In genomic region chr15:97727048-97727447, GRCm38 (mm10) we compare ENCODE assay signal across 11 mouse cellular contexts. TPM values are rescaled to one million over a fixed set of nuclear protein-coding genes. Genes with fewer than 3 reads are reported as not detected.
A peak's percentile ranks its signal among the peaks of the same experiment; 100 is the strongest.
DNase-seq lines count a peak whose midpoint lies in the region; ATAC-seq and TF ChIP-seq lines count a peak whose summit lies in the region.
"Had no signal": no experiment of that assay in that cellular context is flagged by ENCODE, and none has a peak within 500 bp of the region (broad histone marks: within the 10 kb centered on the region; RNA-seq: fewer than 3 reads in every experiment).

No protein-coding gene starts in this region.

- H3K4me2 ChIP-seq in hindbrain, embryonic 14.5 days (replicated peaks) = no peak overlapping the region
- H3K4me2 ChIP-seq: intestine, embryonic 15.5 days; neural tube, embryonic 12.5 days had no signal

- peak; percentile 55 to 67 for DNase-seq in heart, adult 2 months
- no peak for DNase-seq in heart, adult 8-10 months (ENCODE audit: low spot score)
- DNase-seq in heart, postnatal 14 days = peak; percentile 35 to 43
- DNase-seq in natural killer cell, adult 2 months (ENCODE audit: low spot score in 2 of 2) = peak; percentile 31 to 33
- DNase-seq in hindbrain, embryonic 14.5 days (ENCODE audit: low spot score) = no peak
- DNase-seq in cerebellum, postnatal 4 days (ENCODE audit: low spot score in 2 of 2) = no peak
- no peak for DNase-seq in right cerebral cortex, postnatal 25 days

- 70% methylated on average over 8 of the region's 8 CpGs for WGBS in heart, adult 2 months
- WGBS in hindbrain, embryonic 14.5 days = 77% methylated on average over 8 of the region's 8 CpGs

- H3K27me3 ChIP-seq in heart, adult 2 months (ENCODE audit: control insufficient read depth, insufficient read depth, low read length) = no peaks in the 10 kb centered on the region
- H3K27me3 ChIP-seq in C2C12 (ENCODE audit: control insufficient read depth, insufficient read depth, insufficient read length) = peaks cover 3% of the 10 kb centered on the region
- H3K27me3 ChIP-seq in hindbrain, embryonic 14.5 days (ENCODE audit: control insufficient read depth, insufficient read depth, low read length) = no peaks in the 10 kb centered on the region
- H3K27me3 ChIP-seq: CH12.LX; intestine, embryonic 15.5 days; neural tube, embryonic 12.5 days had no signal

- peaks cover 18% of the 10 kb centered on the region for H3K4me1 ChIP-seq in heart, adult 2 months (ENCODE audit: control insufficient read depth, insufficient read depth, low read length)
- no peaks in the 10 kb centered on the region for H3K4me1 ChIP-seq in hindbrain, embryonic 14.5 days (replicated peaks; ENCODE audit: control insufficient read depth, insufficient read depth, low read length)
- H3K4me1 ChIP-seq: neural tube, embryonic 12.5 days had no signal

- no peaks in the 10 kb centered on the region for H3K9me3 ChIP-seq in hindbrain, embryonic 14.5 days (ENCODE audit: control insufficient read depth, low read length)
- H3K9me3 ChIP-seq: intestine, embryonic 15.5 days; neural tube, embryonic 12.5 days had no signal

- no peak overlapping the region for H3ac ChIP-seq in C2C12 (ENCODE audit: control insufficient read depth, insufficient read length, low read depth)

- no peak for TF ChIP-seq EP300 in heart, adult 2 months (IDR thresholded peaks at IDR 0.05; ENCODE audit: insufficient read depth, low read depth, low read length)

- peak overlapping the region; percentile 43 for H3K27ac ChIP-seq in heart, adult 2 months
- H3K27ac ChIP-seq in hindbrain, embryonic 14.5 days = no peak overlapping the region
- H3K27ac ChIP-seq: intestine, embryonic 15.5 days; neural tube, embryonic 12.5 days had no signal

- no peak for TF ChIP-seq POLR2A in heart, adult 2 months (IDR thresholded peaks at IDR 0.05; ENCODE audit: insufficient read depth, low read depth, low read length)

- no peak for TF ChIP-seq CTCF in heart, adult 2 months (IDR thresholded peaks at IDR 0.05)
- no peak for TF ChIP-seq CTCF in C2C12 (IDR thresholded peaks at IDR 0.05; ENCODE audit: control insufficient read depth, insufficient read depth, insufficient read length)

- no peaks in the 10 kb centered on the region for H3K36me3 ChIP-seq in heart, adult 2 months (ENCODE audit: control insufficient read depth, insufficient read depth, low read length)
- H3K36me3 ChIP-seq in C2C12 (ENCODE audit: control insufficient read depth, insufficient read depth) = no peaks in the 10 kb centered on the region
- no peaks in the 10 kb centered on the region for H3K36me3 ChIP-seq in hindbrain, embryonic 14.5 days (replicated peaks; ENCODE audit: control insufficient read depth, insufficient read depth)
- H3K36me3 ChIP-seq: intestine, embryonic 15.5 days; neural tube, embryonic 12.5 days had no signal

- no peak overlapping the region for H3K9ac ChIP-seq in heart, adult 2 months (ENCODE audit: low read depth, low read length)
- H3K9ac ChIP-seq in hindbrain, embryonic 14.5 days = no peak overlapping the region
- H3K9ac ChIP-seq: intestine, embryonic 15.5 days; neural tube, embryonic 12.5 days had no signal

- intact Hi-C loops in heart, adult 2 months (cut with DNase I) = no loop called here
- intact Hi-C loops in heart, postnatal 14 days (cut with DNase I) = no loop called here

- H3K79me2 ChIP-seq in heart, adult 2 months (replicated peaks; ENCODE audit: control insufficient read depth, insufficient read depth, low read length) = no peaks in the 10 kb centered on the region
- H3K79me2 ChIP-seq in C2C12 (ENCODE audit: control insufficient read depth, insufficient read depth) = no peaks in the 10 kb centered on the region

- no peak for ATAC-seq in hindbrain, embryonic 14.5 days (ENCODE audit: low FRiP score)
- ATAC-seq: intestine, embryonic 15.5 days had no signal

- H3K79me3 ChIP-seq in C2C12 (ENCODE audit: low read depth) = no peaks in the 10 kb centered on the region

- no peak overlapping the region for H3K4me3 ChIP-seq in heart, adult 2 months
- no peak overlapping the region for H3K4me3 ChIP-seq in C2C12 (ENCODE audit: insufficient read depth, poor library complexity, severe bottlenecking)
- H3K4me3 ChIP-seq in hindbrain, embryonic 14.5 days (replicated peaks; ENCODE audit: low read length) = no peak overlapping the region
- H3K4me3 ChIP-seq: intestine, embryonic 15.5 days; neural tube, embryonic 12.5 days had no signal

TF ChIP-seq in C2C12, 6 proteins besides CTCF, POLR2A, EP300 and RAD21:
- peak; percentile 70 for TF ChIP-seq USF1 (IDR thresholded peaks at IDR 0.05; ENCODE audit: low read depth)
- no peak for TF ChIP-seq MYOG (IDR thresholded peaks at IDR 0.05; ENCODE audit: control insufficient read depth, extremely low read depth, insufficient read length)
- peak; percentile 88 for TF ChIP-seq MAX (IDR thresholded peaks at IDR 0.05)
- TF ChIP-seq MYOD1 (IDR thresholded peaks at IDR 0.05; ENCODE audit: control insufficient read depth, insufficient read length, low read depth) = no peak
- TF ChIP-seq FOSL1 (IDR thresholded peaks at IDR 0.05; ENCODE audit: insufficient read depth, low read length, poor library complexity, severe bottlenecking) = no peak
- TF ChIP-seq CEBPB (IDR thresholded peaks at IDR 0.05; ENCODE audit: low read depth) = peak; percentile 88
TF ChIP-seq in C2C12: peak in this region for 3.

RNA-seq across cellular contexts. Expression of gene Endou, which starts 4.1 kb away (rescaled TPM):
- total RNA-seq in heart, adult 2 months (2021) = 1 to 10 TPM; 1.1 to 1.2 TPM
- polyA plus RNA-seq in heart, adult 2 months (2012; rRNA removed) = 2.4 TPM in 2 replicates
- 1 to 10 TPM; 1.3 to 2.3 (median 1.7) TPM for total RNA-seq in heart, adult 8-10 months (2022)
- 0.04 TPM for polyA plus RNA-seq in C2C12 (2012; fragmentation: generic; extraction: Trizol)
- 1 to 10 TPM; 1.8 to 4.9 TPM for total RNA-seq in heart, postnatal 14 days (2021)
- 0.20 and 0.31 TPM in 2 replicates for polyA plus RNA-seq in hindbrain, embryonic 14.5 days (2014; fragmentation: Nextera tagmentation; extraction: Ambion mirVana)

RNA-seq across cellular contexts. Expression of gene Rpap3, which starts 21.4 kb away (rescaled TPM):
- 10 to 100 TPM; 12.7 to 14.2 TPM for total RNA-seq in heart, adult 2 months (2021)
- polyA plus RNA-seq in heart, adult 2 months (2012; rRNA removed) = 4.4 and 7.4 TPM in 2 replicates
- total RNA-seq in heart, adult 8-10 months (2022) = 10 to 100 TPM; 13.4 to 17.9 (median 15.3) TPM
- 16.4 TPM for polyA plus RNA-seq in C2C12 (2012; fragmentation: generic; extraction: Trizol)
- 10 to 100 TPM; 11.5 to 12.4 TPM for total RNA-seq in heart, postnatal 14 days (2021)
- polyA plus RNA-seq in hindbrain, embryonic 14.5 days (2014; fragmentation: Nextera tagmentation; extraction: Ambion mirVana) = 42.1 and 45.6 TPM in 2 replicates

RNA-seq across cellular contexts. Expression of gene Rapgef3, which starts 40.7 kb away (rescaled TPM):
- 10 to 100 TPM; 21.5 to 27.9 TPM for total RNA-seq in heart, adult 2 months (2021)
- polyA plus RNA-seq in heart, adult 2 months (2012; rRNA removed) = 44.4 and 57.0 TPM in 2 replicates
- 10 to 100 TPM; 20.5 to 27.4 (median 23.8) TPM for total RNA-seq in heart, adult 8-10 months (2022)
- polyA plus RNA-seq in C2C12 (2012; fragmentation: generic; extraction: Trizol) = 0.88 TPM
- total RNA-seq in heart, postnatal 14 days (2021) = 10 to 100 TPM; 32.7 to 34.3 TPM
- 7.3 and 9.6 TPM in 2 replicates for polyA plus RNA-seq in hindbrain, embryonic 14.5 days (2014; fragmentation: Nextera tagmentation; extraction: Ambion mirVana)

RNA-seq across cellular contexts. Expression of gene Slc48a1, which starts 51.3 kb away (rescaled TPM):
- total RNA-seq in heart, adult 2 months (2021) = 10 to 100 TPM; 72.7 to 73.0 TPM
- polyA plus RNA-seq in heart, adult 2 months (2012; rRNA removed) = 82.8 and 85.3 TPM in 2 replicates
- total RNA-seq in heart, adult 8-10 months (2022) = 10 to 100 TPM; 63.6 to 76.6 (median 67.9) TPM
- 148 TPM for polyA plus RNA-seq in C2C12 (2012; fragmentation: generic; extraction: Trizol)
- total RNA-seq in heart, postnatal 14 days (2021) = 10 to 100 TPM; 78.3 to 78.9 TPM
- polyA plus RNA-seq in hindbrain, embryonic 14.5 days (2014; fragmentation: Nextera tagmentation; extraction: Ambion mirVana) = 92.6 and 101 TPM in 2 replicates

Comparison
In these comparisons a context has a peak if more than half of its experiments do, and no peak if none do; other contexts are left out.
1. DNase-seq: peak in heart, adult 2 months (2 of 2), heart, postnatal 14 days (2 of 2) and natural killer cell, adult 2 months (2 of 2); none in heart, adult 8-10 months (single experiment), hindbrain, embryonic 14.5 days (single experiment), cerebellum, postnatal 4 days (0 of 2) and right cerebral cortex, postnatal 25 days (single experiment).